Mouse (Mus musculus): ENCODE measurements around the gene Mcl1.

DNA sequence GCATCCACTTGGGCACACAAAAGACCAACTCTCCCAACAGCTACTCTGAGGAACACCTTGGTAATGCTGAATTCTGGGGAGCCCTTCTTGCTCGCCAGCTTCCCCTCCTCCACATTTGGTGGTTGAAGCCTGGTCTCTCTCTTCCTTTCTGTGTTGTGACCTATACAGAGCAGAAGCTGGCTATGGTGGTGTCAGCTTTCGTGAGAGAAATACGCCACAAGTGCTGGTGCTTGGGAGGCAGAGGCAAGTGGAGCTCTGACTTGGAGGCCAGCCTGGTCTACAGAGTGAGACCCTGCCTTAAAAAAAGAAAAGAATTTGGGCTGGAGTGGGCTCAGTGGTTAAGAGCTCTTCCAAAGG is 10.7 kb downstream of the Mcl1 start:
- TF ChIP-seq POLR2A (IDR thresholded peaks at IDR 0.05; ENCODE audit: borderline replicate concordance, low read depth, low read length) (0 out of 2 replicates have a peak, but pooled peaks have one; percentile 39), CTCF (IDR thresholded peaks at IDR 0.05; ENCODE audit: low read depth, low read length) (no peak)
